Comparison of ENCODE assay signal across 9 mouse cellular contexts in genomic region chr6:39554888-39555647, GRCm38 (mm10). TPM values are rescaled to one million over a fixed set of nuclear protein-coding genes. Genes with fewer than 3 reads are reported as not detected.
DNase-seq lines count a peak whose midpoint lies in the region; ATAC-seq lines count a peak whose summit lies in the region.
"Had no signal": no experiment of that assay in that cellular context is flagged by ENCODE, and none has a peak within 500 bp of the region (broad histone marks: within the 10 kb centered on the region; RNA-seq: fewer than 3 reads in every experiment).

No protein-coding gene starts in this region.

- H3K27ac ChIP-seq in heart, embryonic 13.5 days (replicated peaks) = peak overlapping the region; percentile 43
- H3K27ac ChIP-seq in limb, embryonic 15.5 days = no peak overlapping the region

- H3K27me3 ChIP-seq in heart, embryonic 13.5 days (replicated peaks) = no peaks in the 10 kb centered on the region
- no peaks in the 10 kb centered on the region for H3K27me3 ChIP-seq in limb, embryonic 15.5 days

- H3K9ac ChIP-seq in heart, embryonic 13.5 days = peak overlapping the region; percentile 41
- H3K9ac ChIP-seq in limb, embryonic 15.5 days = no peak overlapping the region

- peak; percentile 26 for DNase-seq in ES-CJ7 (ENCODE audit: low read depth, low spot score)
- DNase-seq in NIH3T3 (ENCODE audit: low read depth) = peak; percentile 28
- DNase-seq in testis, postnatal 10 days (ENCODE audit: low spot score) = no peak
- no peak for DNase-seq in layer of hippocampus, adult 18-20 months (ENCODE audit: low spot score in 2 of 2)
- DNase-seq in ovary, postnatal 14 days (ENCODE audit: low spot score) = no peak
- DNase-seq: layer of hippocampus, adult 9-11 months had no signal

- H3K36me3 ChIP-seq in heart, embryonic 13.5 days = peaks cover 14% of the 10 kb centered on the region; the same call in 1 of the 2 replicates
- no peaks in the 10 kb centered on the region for H3K36me3 ChIP-seq in limb, embryonic 15.5 days

- peaks cover 55% of the 10 kb centered on the region for H3K4me1 ChIP-seq in heart, embryonic 13.5 days
- H3K4me1 ChIP-seq in limb, embryonic 15.5 days = peaks cover 45% of the 10 kb centered on the region

- peak overlapping the region; percentile 85 for H3K4me3 ChIP-seq in heart, embryonic 13.5 days
- 0 out of 2 replicates have a peak overlapping the region, but pooled peaks have one; percentile 80 for H3K4me3 ChIP-seq in limb, embryonic 15.5 days
- H3K4me3 ChIP-seq: myocyte had no signal

- peak overlapping the region; percentile 74 for H3K4me2 ChIP-seq in heart, embryonic 13.5 days
- no peak overlapping the region for H3K4me2 ChIP-seq in limb, embryonic 15.5 days

- no peaks in the 10 kb centered on the region for H3K9me3 ChIP-seq in heart, embryonic 13.5 days
- no peaks in the 10 kb centered on the region for H3K9me3 ChIP-seq in limb, embryonic 15.5 days

- 52% methylated on average over 12 of the region's 12 CpGs for WGBS in heart, embryonic 13.5 days
- 76% methylated on average over 12 of the region's 12 CpGs for WGBS in limb, embryonic 15.5 days

- ATAC-seq in heart, embryonic 13.5 days (ENCODE audit: extremely low read depth, insufficient number of reproducible peaks, low FRiP score, low TSS enrichment) = no peak
- ATAC-seq in limb, embryonic 15.5 days (ENCODE audit: insufficient number of reproducible peaks, low FRiP score, low TSS enrichment, low read depth) = no peak

RNA-seq across cellular contexts. Expression of gene Dennd2a, which starts 2.6 kb away (rescaled TPM):
- 15.9 and 17.4 TPM in 2 replicates for polyA plus RNA-seq in heart, embryonic 13.5 days (2015; fragmentation: Nextera tagmentation; extraction: Ambion mirVana)
- polyA plus RNA-seq in limb, embryonic 15.5 days (2015; fragmentation: Nextera tagmentation; extraction: Ambion mirVana) = 16.6 and 21.7 TPM in 2 replicates
- 10 to 100 TPM; 37.6 to 38.9 TPM for total RNA-seq in layer of hippocampus, adult 18-20 months (2021)

RNA-seq across cellular contexts. Expression of gene Adck2, which starts 18.6 kb away (rescaled TPM):
- 12.6 and 14.6 TPM in 2 replicates for polyA plus RNA-seq in heart, embryonic 13.5 days (2015; fragmentation: Nextera tagmentation; extraction: Ambion mirVana)
- polyA plus RNA-seq in limb, embryonic 15.5 days (2015; fragmentation: Nextera tagmentation; extraction: Ambion mirVana) = 36.6 and 48.3 TPM in 2 replicates
- total RNA-seq in layer of hippocampus, adult 18-20 months (2021) = 10 to 100 TPM; 21.6 to 27.3 TPM

RNA-seq across cellular contexts. Expression of gene Gm42420, which starts 30.5 kb away (rescaled TPM):
- polyA plus RNA-seq in heart, embryonic 13.5 days (2015; fragmentation: Nextera tagmentation; extraction: Ambion mirVana) = 1.1 and 1.8 TPM in 2 replicates
- 1.6 and 3.1 TPM in 2 replicates for polyA plus RNA-seq in limb, embryonic 15.5 days (2015; fragmentation: Nextera tagmentation; extraction: Ambion mirVana)
- total RNA-seq in layer of hippocampus, adult 18-20 months (2021) = not detected

RNA-seq across cellular contexts. Expression of gene Ndufb2, which starts 37.3 kb away (rescaled TPM):
- 599 and 674 TPM in 2 replicates for polyA plus RNA-seq in heart, embryonic 13.5 days (2015; fragmentation: Nextera tagmentation; extraction: Ambion mirVana)
- 272 and 308 TPM in 2 replicates for polyA plus RNA-seq in limb, embryonic 15.5 days (2015; fragmentation: Nextera tagmentation; extraction: Ambion mirVana)
- 100 to 1,000 TPM; 169 to 176 TPM for total RNA-seq in layer of hippocampus, adult 18-20 months (2021)

Comparison
In these comparisons a context has a peak if more than half of its experiments do, and no peak if none do; other contexts are left out.
1. DNase-seq: peak in ES-CJ7 (single experiment) and NIH3T3 (single experiment); none in testis, postnatal 10 days (single experiment), layer of hippocampus, adult 18-20 months (0 of 2) and ovary, postnatal 14 days (single experiment).